Mouse (Mus musculus) neural tube, embryonic 14.5 days (tissue): ENCODE data around the gene Tbc1d32. TPM values are rescaled to one million over a fixed set of nuclear protein-coding genes. Genes with fewer than 3 reads are reported as not detected.
"Not testable (repeated sequence)": the region's sequence is repeated elsewhere in the genome, so short reads cannot be mapped to it uniquely, and the experiment has no call there.

ENCODE experiments used
- ATAC-seq: fragments of 200-750 bp; cut with Nextera tagmentation; 2 replicates; pipeline ENCODE4 v1.8.0; 2017; ENCODE audit warnings: low read depth, mild to moderate bottlenecking, moderate TSS enrichment, moderate library complexity
- H3K27ac ChIP-seq: fragments of 300-500 bp; sonication (generic); 2 replicates; pipeline ENCODE4 v1.5.1; 2014; ENCODE audit warnings: low read depth, mild to moderate bottlenecking, control low read depth, low read length, moderate library complexity, mixed read lengths
- H3K27me3 ChIP-seq: fragments of 300-500 bp; sonication (generic); 2 replicates; pipeline ENCODE4 v1.6.1; 2014; ENCODE audit warnings: low read length; ENCODE audit not compliant: control insufficient read depth, insufficient read depth
- H3K36me3 ChIP-seq: fragments of 300-500 bp; sonication (generic); 2 replicates; pipeline ENCODE4 v1.6.1; 2014; ENCODE audit warnings: low read length, mixed read lengths; ENCODE audit not compliant: control insufficient read depth, insufficient read depth
- H3K4me1 ChIP-seq: fragments of 300-500 bp; sonication (generic); 2 replicates; pipeline ENCODE4 v1.6.1; 2014; ENCODE audit warnings: low read length; ENCODE audit not compliant: control insufficient read depth, insufficient read depth
- H3K4me2 ChIP-seq: fragments of 300-500 bp; sonication (generic); 2 replicates; pipeline ENCODE4 v1.6.1; 2014; ENCODE audit warnings: mild to moderate bottlenecking, low read depth, low read length, control low read depth
- H3K4me3 ChIP-seq: fragments of 300-500 bp; sonication (generic); 2 replicates; pipeline ENCODE4 v1.5.1; 2014; ENCODE audit warnings: low read depth, low read length, control low read depth, mixed read lengths
- H3K9ac ChIP-seq: fragments of 300-500 bp; sonication (generic); replicated peaks from 2 replicates; pipeline ENCODE4 v1.6.1; 2014; ENCODE audit warnings: low read depth, mild to moderate bottlenecking, control low read depth, low read length, mixed read lengths
- H3K9me3 ChIP-seq: fragments of 300-500 bp; sonication (generic); 2 replicates; pipeline ENCODE4 v1.6.1; 2016; ENCODE audit warnings: low read length; ENCODE audit not compliant: control insufficient read depth
- WGBS: fragments of 180-500 bp; shearing (Covaris S2); extraction: QIAGEN DNeasy Blood & Tissue Kit; methylation state at CpG from one replicate; pipeline ENCODE4 v1.1.7; 2014; 5-methylcytosine and 5-hydroxymethylcytosine counted together
- polyA plus RNA-seq: library from polyadenylated mRNA; unstranded; fragments of >200 nt; fragmentation: Nextera tagmentation; extraction: Ambion mirVana; gene quantifications from 2 replicates; pipeline ENCODE4 v1.2.1, GENCODE M21; 2014

Gene Tbc1d32
- polyA plus RNA-seq, 1 experiment from 2014 or later, result 3.1 TPM

DNA sequence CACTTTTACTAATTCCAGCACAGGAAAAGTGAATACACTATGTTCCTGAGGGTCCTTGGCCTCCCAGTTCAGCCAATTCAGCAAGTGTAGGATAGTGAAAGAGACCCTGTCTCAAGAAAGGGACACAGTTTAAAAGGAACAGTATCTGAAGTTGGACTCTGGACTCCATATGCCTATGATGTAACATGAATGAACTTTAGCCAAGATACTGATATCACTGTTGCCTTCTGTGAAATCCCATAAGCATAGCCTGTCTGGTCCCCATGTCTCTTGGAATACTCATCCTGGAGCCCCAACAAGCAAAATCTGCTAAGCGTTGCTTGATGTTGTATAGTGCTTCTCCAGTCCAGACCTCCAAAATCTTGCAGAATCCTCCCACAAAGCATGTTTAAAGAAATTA is 46.8 kb downstream of the Tbc1d32 start:
- Histone ChIP-seq H3K27ac (no peak overlapping the region), H3K4me3 (no peak overlapping the region), H3K27me3 (no peaks in the 10 kb centered on the region), H3K36me3 (no peaks in the 10 kb centered on the region), H3K4me2 (no peak overlapping the region), H3K9ac (no peak overlapping the region), H3K4me1 (no peaks in the 10 kb centered on the region), H3K9me3 (no peaks in the 10 kb centered on the region)
- no peak for ATAC-seq
- WGBS, result 92% methylated on average over 1 of the region's 1 CpGs

- WGBS, result 83% methylated on average over 5 of the region's 5 CpGs
- no peaks in the 10 kb centered on the region for H3K27me3 ChIP-seq
- no peak overlapping the region for H3K4me3 ChIP-seq
- H3K36me3 ChIP-seq, result no peaks in the 10 kb centered on the region
- H3K9me3 ChIP-seq, result no peaks in the 10 kb centered on the region
- no peaks in the 10 kb centered on the region for H3K4me1 ChIP-seq
- H3K27ac ChIP-seq, result no peak overlapping the region
- no peak overlapping the region for H3K4me2 ChIP-seq
- ATAC-seq, result no peak
- no peak overlapping the region for H3K9ac ChIP-seq
Measured at GRCm38 (mm10) chr10:56173184-56173583, 55.3 kb downstream of the Tbc1d32 start.

DNA sequence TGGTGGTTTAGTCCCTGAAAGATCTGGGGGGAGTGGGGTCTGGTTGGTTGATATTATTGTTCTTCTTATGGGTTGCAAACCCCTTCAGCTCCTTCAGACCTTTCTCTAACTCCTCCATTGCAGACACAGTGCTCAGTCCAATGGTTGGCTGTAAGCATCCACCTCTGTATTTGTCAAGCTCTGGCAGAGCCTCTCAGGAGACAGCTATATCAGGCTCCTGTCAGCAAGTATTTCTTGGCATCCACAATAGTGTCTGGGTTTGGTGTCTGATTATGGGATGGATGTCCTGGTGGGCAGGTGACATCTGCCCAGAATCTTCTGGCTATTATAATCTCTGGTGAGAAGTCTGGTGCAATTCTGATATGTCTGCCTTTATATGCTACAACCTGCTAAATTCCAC is 60.8 kb downstream of the Tbc1d32 start:
- H3K27me3 ChIP-seq, H3K4me2 ChIP-seq, H3K9me3 ChIP-seq, H3K36me3 ChIP-seq, H3K27ac ChIP-seq, ATAC-seq, H3K4me3 ChIP-seq, H3K9ac ChIP-seq, H3K4me1 ChIP-seq: not testable (repeated sequence)

- H3K4me2 ChIP-seq, result no peak overlapping the region
- H3K36me3 ChIP-seq, result no peaks in the 10 kb centered on the region
- no peak overlapping the region for H3K4me3 ChIP-seq
- no peak overlapping the region for H3K9ac ChIP-seq
- no peaks in the 10 kb centered on the region for H3K4me1 ChIP-seq
- 83% methylated on average over 4 of the region's 4 CpGs for WGBS
- H3K9me3 ChIP-seq, result no peaks in the 10 kb centered on the region
- H3K27me3 ChIP-seq, result no peaks in the 10 kb centered on the region
- H3K27ac ChIP-seq, result no peak overlapping the region
- no peak for ATAC-seq
Measured at GRCm38 (mm10) chr10:56165758-56166157, 62.7 kb downstream of the Tbc1d32 start.

GRCm38 (mm10) chr10:56164411-56164810 is 64.1 kb downstream of the Tbc1d32 start:
- H3K27ac ChIP-seq, result no peak overlapping the region
- H3K36me3 ChIP-seq, result no peaks in the 10 kb centered on the region
- H3K4me1 ChIP-seq, result no peaks in the 10 kb centered on the region
- no peaks in the 10 kb centered on the region for H3K27me3 ChIP-seq
- no peak overlapping the region for H3K4me2 ChIP-seq
- no peak overlapping the region for H3K4me3 ChIP-seq
- 53% methylated on average over 3 of the region's 3 CpGs for WGBS
- H3K9me3 ChIP-seq, result no peaks in the 10 kb centered on the region
- no peak overlapping the region for H3K9ac ChIP-seq
- ATAC-seq, result peak; percentile 6; the same call in 1 of the 2 replicates

DNA sequence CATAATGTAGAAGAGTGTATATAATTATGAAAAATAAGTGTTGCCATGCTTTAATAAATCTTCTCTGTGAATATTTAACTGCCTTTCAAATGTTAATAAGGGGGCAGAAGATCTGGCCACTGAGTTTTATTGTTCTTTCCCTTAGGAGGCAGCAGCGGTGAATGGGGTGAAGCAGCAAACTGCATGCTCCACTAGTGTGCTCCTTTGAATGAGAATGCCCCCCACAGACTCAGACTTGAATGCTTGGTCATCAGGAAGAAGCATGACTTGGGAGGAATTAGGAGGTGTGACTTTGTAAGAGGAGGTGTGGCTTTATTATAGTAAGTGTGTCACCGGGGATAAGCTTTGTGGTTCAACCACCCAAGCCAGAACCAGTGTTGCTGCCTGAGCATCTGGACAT is 69.7 kb downstream of the Tbc1d32 start:
- no peaks in the 10 kb centered on the region for H3K27me3 ChIP-seq
- H3K9me3 ChIP-seq, result no peaks in the 10 kb centered on the region
- H3K27ac ChIP-seq, result no peak overlapping the region
- no peak overlapping the region for H3K4me2 ChIP-seq
- ATAC-seq, result no peak; the same call in 1 of the 2 replicates
- WGBS, result 27% methylated on average over 2 of the region's 2 CpGs
- H3K9ac ChIP-seq, result no peak overlapping the region
- no peaks in the 10 kb centered on the region for H3K4me1 ChIP-seq
- H3K4me3 ChIP-seq, result no peak overlapping the region
- no peaks in the 10 kb centered on the region for H3K36me3 ChIP-seq

DNA sequence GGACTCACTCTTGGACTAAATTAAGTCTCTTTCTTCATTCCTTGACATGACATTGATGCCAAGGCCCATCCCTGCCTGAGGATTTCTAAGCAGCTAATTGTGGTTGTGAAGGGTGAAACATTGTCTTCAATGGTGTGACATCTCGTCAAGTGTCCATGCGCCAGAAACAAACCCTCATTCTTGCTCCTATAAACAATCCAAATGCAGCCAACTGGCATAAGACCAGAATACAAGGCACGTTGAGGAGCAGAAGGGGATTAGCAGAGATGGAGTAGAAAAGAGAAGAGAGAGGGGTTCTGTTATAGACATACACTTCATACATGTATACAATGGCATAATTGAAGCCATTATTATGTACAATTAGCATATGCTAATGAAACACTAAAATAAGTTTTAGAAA is 70.3 kb downstream of the Tbc1d32 start:
- 68% methylated on average over 3 of the region's 3 CpGs for WGBS
- Histone ChIP-seq H3K36me3 (no peaks in the 10 kb centered on the region), H3K9ac (no peak overlapping the region), H3K4me2 (no peak overlapping the region), H3K27me3 (no peaks in the 10 kb centered on the region), H3K27ac (no peak overlapping the region), H3K9me3 (no peaks in the 10 kb centered on the region), H3K4me1 (no peaks in the 10 kb centered on the region), H3K4me3 (no peak overlapping the region)
- peak; percentile 17; the same call in 1 of the 2 replicates for ATAC-seq

DNA sequence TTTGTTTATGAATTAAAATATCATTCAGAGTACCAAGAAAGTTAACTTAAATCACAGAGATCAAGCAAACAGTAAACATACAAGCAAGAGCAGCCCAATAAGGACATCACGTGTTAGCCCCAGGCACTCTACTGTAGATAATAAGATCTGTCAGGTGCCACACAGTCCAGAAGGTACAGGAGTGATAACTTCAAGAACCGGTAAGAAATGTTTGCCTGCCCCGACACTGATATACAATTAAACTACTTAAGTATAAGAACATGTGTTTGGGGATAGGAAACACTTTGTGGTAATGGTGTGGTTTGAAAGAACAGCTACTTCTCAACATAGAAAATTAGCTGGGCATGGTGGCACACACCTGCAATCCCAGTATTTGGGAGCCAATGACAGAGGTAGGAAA is 71.5 kb downstream of the Tbc1d32 start:
- H3K9me3 ChIP-seq, result no peaks in the 10 kb centered on the region
- WGBS, result 95% methylated on average over 3 of the region's 3 CpGs
- H3K4me2 ChIP-seq, result no peak overlapping the region
- ATAC-seq, result no peak
- no peak overlapping the region for H3K27ac ChIP-seq
- no peak overlapping the region for H3K9ac ChIP-seq
- no peaks in the 10 kb centered on the region for H3K4me1 ChIP-seq
- no peaks in the 10 kb centered on the region for H3K36me3 ChIP-seq
- no peaks in the 10 kb centered on the region for H3K27me3 ChIP-seq
- H3K4me3 ChIP-seq, result no peak overlapping the region

GRCm38 (mm10) chr10:56148920-56149319 is 79.6 kb downstream of the Tbc1d32 start:
- Histone ChIP-seq H3K27ac (no peak overlapping the region), H3K9ac (no peak overlapping the region)
- no peak for ATAC-seq

GRCm38 (mm10) chr10:56137191-56137590 is 91.3 kb downstream of the Tbc1d32 start:
- no peak overlapping the region for H3K9ac ChIP-seq
- H3K4me2 ChIP-seq, result no peak overlapping the region
- ATAC-seq, result no peak
- no peaks in the 10 kb centered on the region for H3K27me3 ChIP-seq
- no peak overlapping the region for H3K27ac ChIP-seq
- H3K9me3 ChIP-seq, result no peaks in the 10 kb centered on the region
- 93% methylated on average over 5 of the region's 5 CpGs for WGBS
- no peaks in the 10 kb centered on the region for H3K4me1 ChIP-seq
- no peak overlapping the region for H3K4me3 ChIP-seq
- H3K36me3 ChIP-seq, result no peaks in the 10 kb centered on the region

More at GRCm38 (mm10) chr10:56148920-56149319, 79.6 kb downstream of the Tbc1d32 start:
- no peaks in the 10 kb centered on the region for H3K4me1 ChIP-seq
- no peak overlapping the region for H3K4me2 ChIP-seq
- H3K4me3 ChIP-seq, result no peak overlapping the region
- 94% methylated on average over 3 of the region's 3 CpGs for WGBS
- no peaks in the 10 kb centered on the region for H3K27me3 ChIP-seq
- no peaks in the 10 kb centered on the region for H3K9me3 ChIP-seq
- no peaks in the 10 kb centered on the region for H3K36me3 ChIP-seq
